Mouse (Mus musculus): Measurements from ENCODE around the gene Gipc1. TPM values are rescaled to one million over a fixed set of nuclear protein-coding genes. Genes with fewer than 3 reads are reported as not detected.

Gene Gipc1
- total RNA-seq (2021): 10 to 100 TPM; 26.2 to 29.8 TPM
- long read RNA-seq, experiment 1, transcript Gipc1-201 (7 exons, 1,522 nt): major isoform, 30 of 36 reads
- long read RNA-seq, experiment 1, partial matches to known transcripts: 3 of 36 reads
- long read RNA-seq, experiment 1, other reads (novel, unspliced or antisense): 3 of 36 reads
- long read RNA-seq, experiment 2, transcript Gipc1-201 (7 exons, 1,522 nt): major isoform, 132 of 152 reads
- long read RNA-seq, experiment 2, partial matches to known transcripts: 18 of 152 reads
- long read RNA-seq, experiment 2, other reads (novel, unspliced or antisense): 2 of 152 reads

GRCm38 (mm10) chr8:83652030-83652743, at the start of gene Gipc1:
Gene Gipc1 (plus strand): TSS chr8:83652677.
- DNase-seq (ENCODE audit: low spot score in 2 of 2): peak; percentile 88

GRCm38 (mm10) chr8:83607661-83608397, 44.6 kb upstream of the Gipc1 start, which contains the start of the genes Tecr and Dnajb1:
Gene Tecr (minus strand): TSS chr8:83607971.
Gene Dnajb1 (plus strand): TSS chr8:83608193.
- peak; percentile 98 for DNase-seq (ENCODE audit: low spot score in 2 of 2)

GRCm38 (mm10) chr8:83608398-83608829, 44.1 kb upstream of the Gipc1 start:
- DNase-seq (ENCODE audit: low spot score in 2 of 2): peak; percentile 81 to 83

- DNase-seq (ENCODE audit: low spot score in 2 of 2): no peak
Measured at GRCm38 (mm10) chr8:83609086-83609485, 43.4 kb upstream of the Gipc1 start.

GRCm38 (mm10) chr8:83609547-83610180, 42.8 kb upstream of the Gipc1 start:
- DNase-seq (ENCODE audit: low spot score in 2 of 2): no peak

GRCm38 (mm10) chr8:83611921-83612320, 40.6 kb upstream of the Gipc1 start:
- DNase-seq (ENCODE audit: low spot score in 2 of 2): no peak

GRCm38 (mm10) chr8:83613695-83614094, 38.8 kb upstream of the Gipc1 start:
- no peak for DNase-seq (ENCODE audit: low spot score in 2 of 2)

- DNase-seq (ENCODE audit: low spot score in 2 of 2): no peak
Measured at GRCm38 (mm10) chr8:83616625-83617024, 35.9 kb upstream of the Gipc1 start.

- DNase-seq (ENCODE audit: low spot score in 2 of 2): no peak
Measured at GRCm38 (mm10) chr8:83617111-83617510, 35.4 kb upstream of the Gipc1 start.

GRCm38 (mm10) chr8:83618566-83618965, 33.9 kb upstream of the Gipc1 start:
- no peak for DNase-seq (ENCODE audit: low spot score in 2 of 2)

- no peak for DNase-seq (ENCODE audit: low spot score in 2 of 2)
Measured at GRCm38 (mm10) chr8:83619568-83620285, 32.8 kb upstream of the Gipc1 start.

GRCm38 (mm10) chr8:83621691-83622388, 30.6 kb upstream of the Gipc1 start:
- no peak for DNase-seq (ENCODE audit: low spot score in 2 of 2)

GRCm38 (mm10) chr8:83622389-83622989, 30.0 kb upstream of the Gipc1 start:
- DNase-seq (ENCODE audit: low spot score in 2 of 2): peak; percentile 80 to 90

GRCm38 (mm10) chr8:83623549-83623948, 28.9 kb upstream of the Gipc1 start:
- DNase-seq (ENCODE audit: low spot score in 2 of 2): no peak

GRCm38 (mm10) chr8:83624739-83625138, 27.7 kb upstream of the Gipc1 start:
- DNase-seq (ENCODE audit: low spot score in 2 of 2): no peak

- DNase-seq (ENCODE audit: low spot score in 2 of 2): no peak
Measured at GRCm38 (mm10) chr8:83625676-83626299, 26.7 kb upstream of the Gipc1 start.

- DNase-seq (ENCODE audit: low spot score in 2 of 2): no peak
Measured at GRCm38 (mm10) chr8:83632083-83632707, 20.3 kb upstream of the Gipc1 start.

GRCm38 (mm10) chr8:83638856-83639255, 13.6 kb upstream of the Gipc1 start:
- DNase-seq (ENCODE audit: low spot score in 2 of 2): no peak

GRCm38 (mm10) chr8:83639649-83640048, 12.8 kb upstream of the Gipc1 start:
- DNase-seq (ENCODE audit: low spot score in 2 of 2): no peak

Data from adrenal gland, adult 18-20 months (tissue).